Mouse (Mus musculus): ENCODE data around the gene Mre11a.

DNA sequence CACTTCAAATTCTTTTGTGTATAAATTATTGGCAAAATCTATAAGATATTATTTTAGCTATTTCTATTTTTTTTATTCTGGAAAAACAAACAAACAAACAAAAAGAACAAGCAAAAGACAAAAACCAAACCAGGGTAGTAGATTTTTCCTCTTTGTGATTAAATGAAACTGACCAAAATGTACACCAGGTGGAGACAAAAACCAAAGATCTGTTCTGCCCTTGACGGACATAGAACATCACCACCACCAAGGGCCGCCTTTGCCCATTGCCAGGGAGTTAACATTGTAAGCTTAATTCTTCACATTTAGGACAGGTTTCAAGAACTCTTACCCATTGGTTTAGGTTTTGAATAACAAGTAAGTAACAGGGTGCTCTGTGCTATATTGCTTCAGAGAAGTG is 10.6 kb upstream of the Mre11a start:
- TF ChIP-seq TAL1 (conservative IDR thresholded peaks at IDR 0.05; ENCODE audit: low read depth, low read length): no peak
- TF ChIP-seq GATA1 (IDR thresholded peaks at IDR 0.05; ENCODE audit: borderline replicate concordance, low read length): no peak
